Mouse (Mus musculus) hindbrain, embryonic 12.5 days (tissue): Measurements from ENCODE around the gene Bicra. TPM values are rescaled to one million over a fixed set of nuclear protein-coding genes. Genes with fewer than 3 reads are reported as not detected.

ENCODE experiments used
- ATAC-seq: fragments of 200-750 bp; cut with Nextera tagmentation; 2 replicates; pipeline ENCODE4 v1.8.0; 2017; ENCODE audit warnings: moderate TSS enrichment; ENCODE audit not compliant: low FRiP score
- H3K27ac ChIP-seq: fragments of 300-500 bp; sonication (generic); 2 replicates; pipeline ENCODE4 v1.5.1; 2016; ENCODE audit warnings: mild to moderate bottlenecking
- H3K27me3 ChIP-seq: fragments of 300-500 bp; sonication (generic); 2 replicates; pipeline ENCODE4 v1.6.1; 2016; ENCODE audit warnings: mild to moderate bottlenecking
- H3K36me3 ChIP-seq: fragments of 300-500 bp; sonication (generic); 2 replicates; pipeline ENCODE4 v1.6.1; 2016; ENCODE audit warnings: mild to moderate bottlenecking
- H3K4me1 ChIP-seq: fragments of 300-500 bp; sonication (generic); 2 replicates; pipeline ENCODE4 v1.6.1; 2016
- H3K4me2 ChIP-seq: fragments of 300-500 bp; sonication (generic); replicated peaks from 2 replicates; pipeline ENCODE4 v1.6.1; 2016; ENCODE audit warnings: mild to moderate bottlenecking
- H3K4me3 ChIP-seq: fragments of 300-500 bp; sonication (generic); 2 replicates; pipeline ENCODE4 v1.5.1; 2016; ENCODE audit warnings: mild to moderate bottlenecking
- H3K9ac ChIP-seq: fragments of 300-500 bp; sonication (generic); 2 replicates; pipeline ENCODE4 v1.6.1; 2016; ENCODE audit warnings: mild to moderate bottlenecking, moderate library complexity
- H3K9me3 ChIP-seq: fragments of 300-500 bp; sonication (generic); replicated peaks from 2 replicates; pipeline ENCODE4 v1.6.1; 2016; ENCODE audit warnings: mild to moderate bottlenecking
- WGBS: fragments of 180-500 bp; shearing (Covaris S2); methylation state at CpG from one replicate; pipeline ENCODE4 v1.1.7; 2016; 5-methylcytosine and 5-hydroxymethylcytosine counted together
- polyA plus RNA-seq: library from polyadenylated mRNA; unstranded; fragments of >200 nt; fragmentation: Nextera tagmentation; extraction: Ambion mirVana; gene quantifications from 2 replicates; pipeline ENCODE4 v1.2.1, GENCODE M21; 2016

Gene Bicra
- polyA plus RNA-seq, 1 experiment from 2014 or later: 10.3 TPM

- Histone ChIP-seq H3K4me2 (peak within 1 kb of the TSS; percentile 95), H3K27ac (peak within 1 kb of the TSS; percentile 89), H3K27me3 (no peaks in the 10 kb centered on the region), H3K4me1 (peaks cover 23% of the 10 kb centered on the region), H3K9me3 (no peaks in the 10 kb centered on the region), H3K4me3 (peak within 1 kb of the TSS; percentile 74), H3K36me3 (peaks cover 36% of the 10 kb centered on the region), H3K9ac (peak within 1 kb of the TSS; percentile 71)
- peak; percentile 95 for ATAC-seq
- 2% methylated on average over 59 of the region's 59 CpGs for WGBS
These were observed 101.8 kb downstream of the Bicra start, which contains the start of gene Nop53 for GRCm38 (mm10) chr7:15945721-15946536. TSS of gene Nop53 (minus strand) at chr7:15946074.

- ATAC-seq: no peak
- H3K4me1 ChIP-seq: peaks cover 23% of the 10 kb centered on the region
- H3K27ac ChIP-seq: no peak overlapping the region
- peak overlapping the region; percentile 71 for H3K9ac ChIP-seq
- peak overlapping the region; percentile 95 for H3K4me2 ChIP-seq
- 8% methylated on average over 8 of the region's 8 CpGs for WGBS
- H3K27me3 ChIP-seq: no peaks in the 10 kb centered on the region
- H3K4me3 ChIP-seq: peak overlapping the region; percentile 74
- no peaks in the 10 kb centered on the region for H3K9me3 ChIP-seq
- H3K36me3 ChIP-seq: peaks cover 43% of the 10 kb centered on the region
These were observed 102.5 kb downstream of the Bicra start for GRCm38 (mm10) chr7:15945211-15945610.

- H3K9ac ChIP-seq: no peak overlapping the region
- no peak for ATAC-seq
- H3K36me3 ChIP-seq: peaks cover 52% of the 10 kb centered on the region
- 91% methylated on average over 1 of the region's 1 CpGs for WGBS
- peak overlapping the region; percentile 95; the same call in 1 of the 2 replicates for H3K4me2 ChIP-seq
- peaks cover 23% of the 10 kb centered on the region for H3K4me1 ChIP-seq
- H3K27ac ChIP-seq: no peak overlapping the region
- no peaks in the 10 kb centered on the region for H3K27me3 ChIP-seq
- no peak overlapping the region for H3K4me3 ChIP-seq
- no peaks in the 10 kb centered on the region for H3K9me3 ChIP-seq
These were observed 103.4 kb downstream of the Bicra start for GRCm38 (mm10) chr7:15944311-15944710.

GRCm38 (mm10) chr7:15938621-15939020 lies 109.1 kb downstream of the Bicra start:
- H3K4me1 ChIP-seq: no peaks in the 10 kb centered on the region
- no peak overlapping the region for H3K4me2 ChIP-seq
- no peak for ATAC-seq
- no peak overlapping the region for H3K9ac ChIP-seq
- WGBS: 98% methylated on average over 3 of the region's 3 CpGs
- no peaks in the 10 kb centered on the region for H3K9me3 ChIP-seq
- H3K27ac ChIP-seq: no peak overlapping the region
- no peak overlapping the region for H3K4me3 ChIP-seq
- H3K36me3 ChIP-seq: peaks cover 89% of the 10 kb centered on the region
- H3K27me3 ChIP-seq: no peaks in the 10 kb centered on the region

GRCm38 (mm10) chr7:15937491-15937890 lies 110.2 kb downstream of the Bicra start:
- Histone ChIP-seq H3K27ac (no peak overlapping the region), H3K4me3 (no peak overlapping the region), H3K4me1 (no peaks in the 10 kb centered on the region), H3K36me3 (peaks cover 78% of the 10 kb centered on the region), H3K9me3 (no peaks in the 10 kb centered on the region), H3K9ac (no peak overlapping the region), H3K4me2 (no peak overlapping the region), H3K27me3 (no peaks in the 10 kb centered on the region)
- ATAC-seq: no peak
- 90% methylated on average over 5 of the region's 5 CpGs for WGBS

- Histone ChIP-seq H3K4me1 (no peaks in the 10 kb centered on the region), H3K9me3 (no peaks in the 10 kb centered on the region), H3K27me3 (no peaks in the 10 kb centered on the region), H3K4me3 (no peak overlapping the region), H3K4me2 (no peak overlapping the region), H3K27ac (no peak overlapping the region), H3K36me3 (peaks cover 40% of the 10 kb centered on the region), H3K9ac (no peak overlapping the region)
- no peak for ATAC-seq
- WGBS: 58% methylated on average over 16 of the region's 16 CpGs
These were observed 114.0 kb downstream of the Bicra start for GRCm38 (mm10) chr7:15933437-15934359.

- ATAC-seq: no peak
- H3K4me1 ChIP-seq: no peaks in the 10 kb centered on the region
- H3K9me3 ChIP-seq: no peaks in the 10 kb centered on the region
- peaks cover 19% of the 10 kb centered on the region for H3K36me3 ChIP-seq
- H3K4me2 ChIP-seq: no peak overlapping the region
- no peaks in the 10 kb centered on the region for H3K27me3 ChIP-seq
- H3K4me3 ChIP-seq: no peak overlapping the region
- WGBS: 84% methylated on average over 3 of the region's 3 CpGs
- no peak overlapping the region for H3K27ac ChIP-seq
- H3K9ac ChIP-seq: no peak overlapping the region
These were observed 116.1 kb downstream of the Bicra start for GRCm38 (mm10) chr7:15931635-15932034.

- no peak overlapping the region for H3K4me2 ChIP-seq
- 55% methylated on average over 2 of the region's 2 CpGs for WGBS
- peaks cover 9% of the 10 kb centered on the region; the same call in 1 of the 2 replicates for H3K36me3 ChIP-seq
- H3K9me3 ChIP-seq: no peaks in the 10 kb centered on the region
- no peak overlapping the region for H3K4me3 ChIP-seq
- no peaks in the 10 kb centered on the region for H3K27me3 ChIP-seq
- H3K27ac ChIP-seq: no peak overlapping the region
- H3K9ac ChIP-seq: no peak overlapping the region
- no peak for ATAC-seq
- H3K4me1 ChIP-seq: no peaks in the 10 kb centered on the region
These were observed 117.2 kb downstream of the Bicra start for GRCm38 (mm10) chr7:15930543-15930942.

GRCm38 (mm10) chr7:15929910-15930309 lies 117.8 kb downstream of the Bicra start:
- ATAC-seq: no peak
- 0 out of 2 replicates have a peak, but pooled peaks cover 3% of the 10 kb centered on the region for H3K36me3 ChIP-seq
- H3K4me2 ChIP-seq: no peak overlapping the region
- no peaks in the 10 kb centered on the region for H3K9me3 ChIP-seq
- H3K4me3 ChIP-seq: no peak overlapping the region
- no peaks in the 10 kb centered on the region for H3K27me3 ChIP-seq
- no peak overlapping the region for H3K9ac ChIP-seq
- no peak overlapping the region for H3K27ac ChIP-seq
- no peaks in the 10 kb centered on the region for H3K4me1 ChIP-seq
- WGBS: 38% methylated on average over 4 of the region's 4 CpGs

- peak within 1 kb of the TSS; percentile 55 for H3K4me3 ChIP-seq
- peak; percentile 96 for ATAC-seq
- peak within 1 kb of the TSS; percentile 64 for H3K9ac ChIP-seq
- peaks cover 27% of the 10 kb centered on the region for H3K36me3 ChIP-seq
- no peaks in the 10 kb centered on the region for H3K9me3 ChIP-seq
- no peaks in the 10 kb centered on the region for H3K27me3 ChIP-seq
- H3K4me2 ChIP-seq: peak within 1 kb of the TSS; percentile 69
- peaks cover 23% of the 10 kb centered on the region for H3K4me1 ChIP-seq
- H3K27ac ChIP-seq: peak within 1 kb of the TSS; percentile 71
- under 1% methylated on average over 33 of the region's 33 CpGs for WGBS
These were observed 125.4 kb downstream of the Bicra start, which contains the start of gene Selenow for GRCm38 (mm10) chr7:15922220-15922773. TSS of gene Selenow (minus strand) at chr7:15922402.

- peak overlapping the region; percentile 71 for H3K27ac ChIP-seq
- H3K27me3 ChIP-seq: no peaks in the 10 kb centered on the region
- WGBS: 0% methylated on average over 10 of the region's 10 CpGs
- H3K9ac ChIP-seq: peak overlapping the region; percentile 64
- H3K4me2 ChIP-seq: peak overlapping the region; percentile 69
- peak; percentile 65 for ATAC-seq
- H3K9me3 ChIP-seq: no peaks in the 10 kb centered on the region
- peaks cover 32% of the 10 kb centered on the region for H3K36me3 ChIP-seq
- H3K4me3 ChIP-seq: peak overlapping the region; percentile 55
- H3K4me1 ChIP-seq: peaks cover 23% of the 10 kb centered on the region
These were observed 125.9 kb downstream of the Bicra start for GRCm38 (mm10) chr7:15921796-15922195.
